Mouse (Mus musculus): ENCODE data around the gene Plekhg2. TPM values are rescaled to one million over a fixed set of nuclear protein-coding genes. Genes with fewer than 3 reads are reported as not detected.

The Plekhg2 gene
- 23.5 and 27.9 TPM in 2 replicates for total RNA-seq (2023)

DNA sequence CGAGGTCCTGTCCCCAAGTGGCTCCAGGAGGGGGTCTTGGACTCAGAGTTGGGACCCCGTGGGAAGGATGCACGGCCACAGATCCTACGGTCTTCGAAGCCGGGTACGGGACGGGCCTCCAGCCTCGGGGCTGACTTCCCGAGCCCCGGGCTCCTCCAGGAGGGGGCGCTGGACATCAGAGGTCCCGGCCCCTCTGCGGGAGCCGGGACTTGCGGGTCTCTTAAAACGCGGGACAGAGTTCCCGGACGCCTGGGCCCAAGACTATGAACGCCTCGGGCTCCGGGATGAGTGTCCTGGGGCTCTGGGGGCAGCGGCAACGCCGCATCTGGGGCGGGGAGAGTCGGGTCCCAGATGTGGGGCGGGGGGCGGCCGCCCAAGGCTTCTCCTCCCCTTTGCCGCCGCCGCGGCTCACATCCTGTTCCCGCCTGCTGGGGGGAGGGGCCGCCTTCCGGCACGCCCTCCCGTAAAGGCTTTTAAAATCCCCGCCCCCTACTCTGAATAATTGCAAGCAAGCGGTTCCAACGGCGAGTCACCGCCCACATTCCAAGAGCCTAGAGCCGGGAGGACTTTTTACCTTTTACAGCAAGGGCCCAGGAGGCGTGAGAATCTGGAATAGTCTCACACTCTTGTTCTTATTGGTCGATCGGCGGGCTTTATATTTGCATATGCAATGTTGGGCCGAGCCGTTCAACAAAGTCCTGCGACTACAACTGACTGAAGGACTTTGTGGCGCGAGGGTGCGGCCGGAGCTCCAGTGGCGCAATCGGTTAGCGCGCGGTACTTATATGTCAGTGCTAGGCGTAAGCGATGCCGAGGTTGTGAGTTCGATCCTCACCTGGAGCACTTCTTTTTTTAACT, at the start of gene Plekhg2:
Plekhg2 (minus strand) TSS at position 349 of the 858 bp plus-strand sequence.

DNA sequence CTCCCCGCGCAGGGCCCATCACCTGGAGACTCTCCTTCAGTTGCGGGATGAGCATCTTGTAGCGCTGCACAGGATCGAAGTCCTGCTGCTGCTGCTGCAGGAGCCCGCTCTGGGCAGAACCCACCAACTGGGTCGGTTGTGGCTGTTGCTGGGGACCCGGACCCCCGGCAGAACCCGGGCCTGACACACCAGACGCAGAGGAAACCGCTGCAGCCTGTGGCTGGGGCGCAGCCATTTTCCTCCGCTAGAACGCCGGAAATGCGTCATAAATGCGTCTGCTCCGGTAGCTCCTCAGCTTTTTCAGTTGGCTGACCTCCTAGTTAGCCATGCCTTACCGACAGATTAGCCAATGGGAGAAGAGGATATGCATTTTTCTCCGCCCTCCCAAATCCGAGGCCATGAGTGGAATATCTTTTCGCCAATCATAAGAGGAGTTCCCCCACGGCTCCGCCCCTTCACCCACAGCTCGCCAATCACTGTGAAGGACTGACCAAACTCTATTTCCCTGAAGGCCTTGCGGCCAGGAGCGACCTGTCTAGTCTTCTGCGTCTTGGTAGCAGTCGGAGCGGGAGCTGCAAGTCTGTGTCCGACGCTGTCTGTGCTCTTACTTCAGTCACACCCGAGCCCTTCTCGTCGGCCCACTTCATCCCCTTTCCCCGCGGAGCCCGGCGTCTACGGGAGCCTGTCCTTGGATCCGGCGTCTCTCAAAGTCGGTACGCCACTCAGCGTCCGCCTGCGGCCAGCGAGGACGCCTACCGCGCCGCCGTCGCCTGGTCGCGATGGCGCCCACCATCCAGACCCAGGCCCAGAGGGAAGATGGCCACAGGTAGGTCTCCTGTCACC, 20.3 kb upstream of the Plekhg2 start, which contains the start of the genes Med29 and Paf1:
Med29 (minus strand) TSS at position 280 of the 843 bp plus-strand sequence.
Paf1 (plus strand) TSS at position 523 of the 843 bp plus-strand sequence.

GRCm38 (mm10) chr7:28380237-28381016, 8.0 kb upstream of the Plekhg2 start, which contains the start of gene Zfp36:
Gene Zfp36, minus strand, starts transcription at chr7:28380253.

GRCm38 (mm10) chr7:28350155-28350883, 22.1 kb downstream of the Plekhg2 start, which contains the start of gene Rps16:
Gene Rps16, plus strand, starts transcription at chr7:28350652.

GRCm38 (mm10) chr7:28338108-28338998, 34.0 kb downstream of the Plekhg2 start, which contains the start of gene Supt5:
Gene Supt5, minus strand, starts transcription at chr7:28338746.

GRCm38 (mm10) chr7:28311926-28312543, 60.4 kb downstream of the Plekhg2 start, which contains the start of gene Timm50:
Gene Timm50, minus strand, starts transcription at chr7:28312072.

Other genes starting within 250 kb of the Plekhg2 start
- not detected in 2 replicates for gene 9530053A07Rik, start 243.1 kb downstream of the Plekhg2 start, total RNA-seq (2023)
- 39.0 and 39.8 TPM in 2 replicates for gene Fbl, start 202.9 kb downstream of the Plekhg2 start, total RNA-seq (2023)
- 18.7 and 20.9 TPM in 2 replicates for gene Dyrk1b, start 193.1 kb downstream of the Plekhg2 start, total RNA-seq (2023)
- 1.2 and 1.6 TPM in 2 replicates for gene Eid2, start 104.7 kb downstream of the Plekhg2 start, total RNA-seq (2023)
- 5.0 and 6.9 TPM in 2 replicates for gene Eid2b, start 94.9 kb downstream of the Plekhg2 start, total RNA-seq (2023)
- not detected in 2 replicates for gene Selenov, start 81.4 kb downstream of the Plekhg2 start, total RNA-seq (2023)
- not detected in 2 replicates for gene Dll3, start 70.4 kb downstream of the Plekhg2 start, total RNA-seq (2023)
- gene Timm50, start 60.5 kb downstream of the Plekhg2 start, total RNA-seq (2023) = 30.5 and 34.3 TPM in 2 replicates
- gene Supt5, start 33.9 kb downstream of the Plekhg2 start, total RNA-seq (2023) = 75.3 and 85.3 TPM in 2 replicates
- 615 and 788 TPM in 2 replicates for gene Rps16, start 21.9 kb downstream of the Plekhg2 start, total RNA-seq (2023)
- gene Zfp36, start 7.7 kb upstream of the Plekhg2 start, total RNA-seq (2023) = 1,259 and 1,483 TPM in 2 replicates
- gene Med29, start 20.1 kb upstream of the Plekhg2 start, total RNA-seq (2023) = 7.6 and 8.2 TPM in 2 replicates
- 67.1 and 90.2 TPM in 2 replicates for gene Paf1, start 20.4 kb upstream of the Plekhg2 start, total RNA-seq (2023)
- 593 and 595 TPM in 2 replicates for gene Gmfg, start 64.8 kb upstream of the Plekhg2 start, total RNA-seq (2023)
- 1.8 and 3.4 TPM in 2 replicates for gene Lrfn1, start 79.4 kb upstream of the Plekhg2 start, total RNA-seq (2023)
- not detected in 2 replicates for gene Ifnl2, start 137.9 kb upstream of the Plekhg2 start, total RNA-seq (2023)
- gene Ifnl3, start 150.2 kb upstream of the Plekhg2 start, total RNA-seq (2023) = not detected in 2 replicates
- gene Sycn, start 168.3 kb upstream of the Plekhg2 start, total RNA-seq (2023) = not detected in 2 replicates
- gene Nccrp1, start 174.7 kb upstream of the Plekhg2 start, total RNA-seq (2023) = 0.60 and 0.68 TPM in 2 replicates
- gene Samd4b, start 225.5 kb upstream of the Plekhg2 start, total RNA-seq (2023) = 67.4 and 83.8 TPM in 2 replicates
- 7.0 and 7.5 TPM in 2 replicates for gene Pak4, start 225.6 kb upstream of the Plekhg2 start, total RNA-seq (2023)